Mouse (Mus musculus): ENCODE data around the gene Olfr18.

- TF ChIP-seq CTCF (IDR thresholded peaks at IDR 0.05; ENCODE audit: extremely low read depth, insufficient read depth, low read length) (no peak), POLR2A (IDR thresholded peaks at IDR 0.05; ENCODE audit: extremely low read depth, insufficient read depth, low read length) (no peak)
Measured at GRCm38 (mm10) chr9:20383659-20384058, 47.8 kb upstream of the Olfr18 start.
